Mouse (Mus musculus) layer of hippocampus, postnatal 36 days (tissue): ENCODE measurements around the gene H2al2a. TPM values are rescaled to one million over a fixed set of nuclear protein-coding genes. Genes with fewer than 3 reads are reported as not detected.
A peak's percentile ranks its signal among the peaks of the same experiment; 100 is the strongest.

Experiments
- DNase-seq, 2 experiments: peaks; one replicate each; pipeline ENCODE4 v3.0.0; 2022
- total RNA-seq, 2 experiments: library from RNA; stranded (reverse); gene quantifications; 2 replicates each; pipeline ENCODE4 v1.2.3; 2021

Gene H2al2a
- not detected for total RNA-seq

GRCm38 (mm10) chr2:17996858-17997257 lies at the start of gene H2al2a:
Gene H2al2a (minus strand): TSS chr2:17996958.
- DNase-seq: no peak

DNA sequence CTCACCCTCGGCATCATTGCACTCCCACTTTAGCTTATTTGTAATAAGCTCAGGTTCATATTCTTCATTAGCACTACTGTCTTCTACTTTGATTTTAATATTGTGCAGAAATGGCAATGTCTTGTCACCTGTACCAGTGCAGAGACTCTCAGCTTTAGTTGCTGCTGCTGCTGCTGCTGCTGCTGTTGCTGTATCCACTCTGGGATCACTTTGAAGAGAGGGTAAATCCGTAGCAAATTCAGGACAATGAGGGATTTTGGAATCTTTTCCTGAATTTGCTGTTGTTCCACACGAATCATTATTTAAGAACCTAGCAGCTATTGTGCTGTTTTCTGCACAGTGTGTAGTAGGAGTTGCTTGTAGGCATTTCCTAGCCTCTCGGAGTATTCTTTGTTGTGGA lies 49.4 kb upstream of the H2al2a start:
- no peak for DNase-seq

GRCm38 (mm10) chr2:18045781-18046181 lies 49.0 kb upstream of the H2al2a start:
- no peak for DNase-seq

DNA sequence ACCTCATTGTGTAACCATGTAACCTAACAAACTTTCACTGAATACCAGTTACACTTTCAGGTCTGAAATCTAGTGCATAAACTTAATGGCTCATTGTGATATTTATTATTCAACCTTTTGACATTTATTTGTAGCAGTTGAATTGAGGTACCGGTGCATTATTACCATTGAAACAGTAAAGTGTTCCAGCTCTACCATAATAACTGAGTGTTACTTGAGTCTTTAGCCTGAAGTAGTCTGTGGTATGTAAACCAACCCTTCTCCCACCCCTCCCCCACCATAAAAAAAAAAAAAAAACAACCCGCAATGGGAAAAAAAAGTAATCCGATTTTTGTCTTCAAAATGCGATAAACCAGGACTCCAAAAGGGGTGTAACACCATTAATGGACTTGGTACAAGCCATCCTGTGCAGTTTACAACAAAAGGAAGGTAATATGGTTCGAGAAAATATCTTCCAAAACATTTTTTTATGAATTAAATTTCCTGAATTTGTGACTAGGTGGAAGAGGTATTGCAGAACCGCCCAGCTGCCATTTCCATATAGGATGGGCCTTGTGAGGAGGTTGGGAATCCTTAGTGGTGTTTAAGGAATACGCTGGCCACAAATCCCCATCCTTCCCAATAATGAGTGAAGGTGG lies 48.5 kb upstream of the H2al2a start:
- DNase-seq: no peak

DNA sequence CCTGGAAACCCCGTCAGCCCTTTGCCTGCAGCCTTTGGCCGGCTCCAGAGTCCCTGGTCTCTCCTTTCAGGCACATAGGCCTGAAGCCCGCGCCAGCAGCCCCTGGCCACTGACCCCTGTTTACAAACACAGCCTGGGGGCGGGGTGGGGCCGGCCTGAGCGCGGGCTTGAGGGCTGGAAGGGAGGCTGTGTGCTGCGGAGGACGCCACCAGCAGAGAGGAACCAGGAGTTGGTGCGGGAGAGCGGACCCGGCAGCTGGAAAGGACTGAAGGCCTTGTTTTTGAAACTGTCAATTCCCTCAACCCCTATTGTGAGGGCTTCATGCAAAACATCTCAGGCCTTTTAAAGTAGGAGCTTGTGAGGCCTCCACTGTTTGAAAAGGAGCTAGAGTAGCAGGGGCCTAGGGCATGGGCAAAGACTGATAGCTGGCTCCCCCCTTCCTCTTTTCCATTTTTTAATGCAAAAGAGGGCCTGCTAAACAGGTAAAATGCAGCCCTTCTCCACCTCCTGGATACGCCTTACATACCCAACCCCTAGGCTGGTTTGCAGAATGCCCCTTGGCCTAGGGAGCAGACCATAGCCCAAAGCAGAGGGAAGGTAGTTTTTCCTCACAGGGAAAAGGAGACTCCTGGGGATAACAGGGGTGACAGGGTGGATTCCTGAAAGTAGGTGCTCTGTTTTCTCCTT lies 44.6 kb upstream of the H2al2a start:
- DNase-seq: no peak

DNA sequence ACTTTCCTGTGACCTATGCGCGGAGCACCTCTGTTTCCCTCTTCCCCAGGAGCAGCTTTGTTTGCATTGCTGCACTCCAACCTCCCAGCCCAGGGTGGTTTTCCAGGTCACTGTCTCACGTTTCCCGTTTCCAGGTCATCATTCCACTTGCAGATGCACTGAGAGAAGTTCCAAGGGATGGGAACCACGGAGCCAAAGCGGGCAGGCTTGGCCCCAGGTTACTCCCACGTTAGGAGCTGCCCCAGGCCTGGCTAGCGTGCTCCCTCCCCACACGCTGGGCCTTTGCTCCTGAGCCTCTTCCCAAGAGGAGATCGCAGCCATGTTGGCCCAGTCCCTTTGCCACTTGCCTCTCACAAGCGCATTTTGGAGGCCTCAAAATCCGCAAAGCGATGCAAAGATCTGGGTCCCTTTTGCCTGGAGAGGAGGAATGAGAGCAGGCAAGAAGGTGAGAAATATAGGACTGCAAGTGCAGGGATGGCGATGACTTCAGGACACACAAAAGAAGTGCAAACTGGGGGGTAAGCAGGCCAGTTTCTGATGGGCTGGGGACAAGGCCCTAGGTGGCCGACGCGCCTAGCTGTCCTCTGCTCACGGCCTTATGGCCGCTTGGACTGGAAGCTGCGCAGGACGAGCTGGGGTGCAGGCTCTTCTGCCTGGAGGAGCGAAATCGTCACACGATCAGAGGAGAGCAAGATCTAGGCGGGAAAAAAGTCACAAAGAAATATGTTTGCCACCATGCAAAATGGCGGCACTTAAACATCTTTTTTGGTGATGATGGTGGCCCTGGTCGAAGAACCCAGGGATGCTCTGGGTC lies 43.8 kb upstream of the H2al2a start:
- DNase-seq: no peak

DNA sequence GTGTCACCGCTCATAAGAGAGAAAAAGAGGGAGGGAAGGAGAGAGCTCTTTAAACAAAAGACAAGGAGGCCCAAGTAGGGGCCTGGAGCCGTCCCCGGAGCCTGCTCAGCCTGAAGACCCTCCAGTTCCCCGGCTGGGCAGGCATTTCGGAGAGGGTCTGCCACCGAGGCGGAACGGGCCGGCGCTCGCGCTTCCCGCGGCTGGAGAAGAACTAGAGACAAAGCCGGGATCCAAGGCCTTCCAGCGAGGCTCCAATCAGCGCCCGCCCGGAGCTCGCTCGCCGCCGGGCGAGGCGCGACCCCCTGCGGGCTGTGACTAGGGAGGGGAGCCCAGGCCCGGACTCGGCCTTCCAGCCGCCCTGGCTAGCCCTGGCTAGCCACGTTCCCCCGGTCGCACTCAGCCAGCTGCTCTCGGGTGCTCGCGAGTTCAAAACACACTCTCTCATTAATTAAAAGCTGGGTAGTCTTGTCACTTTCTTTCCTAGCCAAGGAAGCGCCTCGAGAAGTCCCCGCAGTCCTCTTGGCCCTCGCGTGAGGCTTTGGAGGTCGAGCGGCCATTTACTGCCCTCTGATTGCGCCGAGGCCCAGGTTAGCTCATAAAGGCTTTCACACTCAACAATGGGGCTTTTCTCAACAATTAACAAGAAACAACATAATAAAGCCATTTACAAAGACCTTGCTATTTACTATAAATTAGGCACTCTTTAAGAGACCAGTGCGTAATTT lies 43.0 kb upstream of the H2al2a start:
- no peak for DNase-seq

GRCm38 (mm10) chr2:18038895-18039371 lies 42.2 kb upstream of the H2al2a start:
- DNase-seq: no peak

- DNase-seq: no peak
These were observed 41.5 kb upstream of the H2al2a start for GRCm38 (mm10) chr2:18038141-18038752.

GRCm38 (mm10) chr2:18037491-18037890 lies 40.7 kb upstream of the H2al2a start, which contains the start of gene A930004D18Rik:
Gene A930004D18Rik (minus strand): TSS chr2:18037737.
- no peak for DNase-seq

DNA sequence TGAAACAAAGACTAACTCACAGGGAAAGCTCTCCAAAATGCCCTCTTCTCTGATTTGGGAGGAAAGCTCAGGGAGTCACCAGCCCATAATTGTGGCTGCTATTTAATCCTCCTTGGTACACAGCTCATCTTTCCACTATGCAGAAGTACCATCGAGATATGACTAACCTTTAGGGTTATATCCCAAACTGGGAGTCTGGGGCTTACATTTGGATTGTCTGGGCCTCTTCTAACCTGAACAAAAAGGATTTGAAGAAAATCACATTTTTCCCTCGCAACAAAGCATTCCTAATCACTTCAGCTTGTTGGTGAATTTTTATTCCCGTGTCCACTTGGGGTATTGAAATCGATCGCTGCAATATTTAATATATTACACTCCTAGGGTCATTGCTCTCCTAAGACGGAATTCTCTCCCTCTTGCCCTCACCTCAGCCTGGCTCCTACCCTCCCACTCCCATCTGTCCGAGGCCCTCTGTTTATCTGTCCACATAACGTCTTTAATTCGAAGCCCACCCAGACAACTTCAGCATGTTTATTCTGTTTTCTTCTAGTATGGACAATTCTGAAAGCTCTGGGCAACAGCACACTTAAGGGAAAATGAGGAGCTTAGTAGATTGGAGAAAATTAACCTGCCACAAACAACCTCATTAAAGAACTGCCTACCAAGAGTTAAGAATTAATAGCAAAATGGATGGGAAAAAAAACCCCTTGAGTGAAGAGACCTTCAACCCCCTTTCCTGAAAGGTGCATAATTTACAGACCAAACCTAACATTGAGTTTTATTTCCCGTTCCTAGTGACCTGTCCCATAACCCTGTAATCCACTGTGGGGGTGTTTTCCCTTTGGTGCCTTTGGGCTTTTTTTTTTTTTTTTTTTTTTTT lies 37.9 kb upstream of the H2al2a start:
- DNase-seq: no peak

GRCm38 (mm10) chr2:18033166-18034108 lies 36.7 kb upstream of the H2al2a start:
- no peak for DNase-seq

DNA sequence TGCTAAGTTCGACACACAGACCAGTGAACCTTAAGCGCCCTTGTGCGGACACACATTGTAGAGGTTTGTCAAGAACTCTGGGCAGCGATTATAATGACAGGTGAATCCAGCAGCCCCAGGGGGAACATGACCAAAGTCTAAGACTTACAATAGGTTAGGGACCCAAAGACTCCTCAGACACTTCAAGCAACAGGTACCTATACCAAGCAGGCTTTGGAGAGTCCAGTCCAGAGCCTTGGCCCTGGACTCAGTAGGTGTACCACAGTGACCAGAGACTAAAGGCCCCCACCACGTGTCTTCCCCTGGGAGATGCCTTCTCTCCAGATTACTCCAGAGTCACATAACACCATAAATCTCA lies 35.8 kb upstream of the H2al2a start:
- no peak for DNase-seq

- peak; percentile 42 to 60 for DNase-seq
These were observed 35.2 kb upstream of the H2al2a start for GRCm38 (mm10) chr2:18031831-18032537.

- peak; percentile 44 to 54 for DNase-seq
These were observed 34.6 kb upstream of the H2al2a start for GRCm38 (mm10) chr2:18031271-18031821.

DNA sequence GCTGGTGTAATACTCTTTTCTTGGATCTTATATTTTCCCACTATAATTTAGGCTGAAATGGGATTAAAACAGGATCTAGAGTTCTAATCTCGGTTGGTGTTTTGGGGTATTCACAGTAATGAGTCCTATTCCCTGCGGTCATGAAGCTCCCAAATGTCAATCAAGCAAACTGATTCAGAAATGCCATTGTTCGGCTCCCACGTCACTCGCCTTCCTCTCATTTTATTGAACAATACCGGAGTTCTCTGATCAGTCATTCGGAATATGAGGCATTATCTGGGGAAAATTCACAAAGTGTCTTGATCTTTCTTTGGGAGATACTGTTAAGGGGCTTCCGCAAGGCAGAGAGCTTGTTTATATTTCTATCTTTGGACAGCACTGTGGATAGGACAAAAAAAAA lies 33.8 kb upstream of the H2al2a start:
- DNase-seq: no peak

DNA sequence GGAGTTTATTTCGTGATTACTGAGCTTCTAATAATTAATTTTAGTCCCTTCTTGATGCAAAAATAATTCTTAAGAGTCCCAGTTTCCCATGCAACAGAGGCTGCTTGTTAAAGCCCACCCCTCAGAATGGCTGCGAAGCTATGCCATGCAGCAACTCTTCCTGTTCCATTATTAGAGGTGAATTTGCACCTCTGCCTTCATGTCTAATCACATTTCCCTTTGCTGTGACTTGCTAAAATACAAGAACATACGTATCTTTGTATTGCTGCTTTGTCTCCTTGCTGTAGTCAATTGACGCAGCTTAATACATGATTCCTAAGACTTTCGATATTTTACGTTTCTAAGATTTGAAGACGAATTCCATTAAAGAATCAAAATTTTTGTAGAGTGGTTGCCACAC lies 32.9 kb upstream of the H2al2a start:
- DNase-seq: no peak

GRCm38 (mm10) chr2:18028140-18029021 lies 31.6 kb upstream of the H2al2a start:
- DNase-seq: peak; percentile 87 to 88
